Mouse (Mus musculus) lung, postnatal 0 days (tissue): Measurements from ENCODE around the gene Acsm3. TPM values are rescaled to one million over a fixed set of nuclear protein-coding genes. Genes with fewer than 3 reads are reported as not detected.

Experiments used
- ATAC-seq: fragments of 200-750 bp; cut with Nextera tagmentation; 2 replicates; pipeline ENCODE4 v1.8.0; 2017; ENCODE audit warnings: moderate library complexity
- DNase-seq: peaks from one replicate; pipeline ENCODE4 v3.0.0-alpha.2; 2016; ENCODE audit warnings: low spot score
- H3K27ac ChIP-seq: fragments of 300-500 bp; sonication (generic); 2 replicates; pipeline ENCODE4 v1.5.1; 2014; ENCODE audit warnings: antibody characterized with exemption, mild to moderate bottlenecking, low read length, mixed read lengths
- H3K27me3 ChIP-seq: fragments of 300-500 bp; sonication (generic); replicated peaks from 2 replicates; pipeline ENCODE4 v1.6.1; 2014; ENCODE audit warnings: low read length, mixed read lengths; ENCODE audit not compliant: insufficient read depth
- H3K36me3 ChIP-seq: fragments of 300-500 bp; sonication (generic); 2 replicates; pipeline ENCODE4 v1.6.1; 2014; ENCODE audit warnings: low read length, mixed read lengths; ENCODE audit not compliant: insufficient read depth
- H3K4me1 ChIP-seq: fragments of 300-500 bp; sonication (generic); 2 replicates; pipeline ENCODE4 v1.6.1; 2014; ENCODE audit warnings: antibody characterized with exemption, low read depth, low read length, mixed read lengths; ENCODE audit not compliant: insufficient read depth
- H3K4me2 ChIP-seq: fragments of 300-500 bp; sonication (generic); replicated peaks from 2 replicates; pipeline ENCODE4 v1.6.1; 2014; ENCODE audit warnings: low read depth, mild to moderate bottlenecking, low read length, moderate library complexity, mixed read lengths
- H3K4me3 ChIP-seq: fragments of 300-500 bp; sonication (generic); 2 replicates; pipeline ENCODE4 v1.5.1; 2014; ENCODE audit warnings: low read depth, low read length
- H3K9ac ChIP-seq: fragments of 300-500 bp; sonication (generic); replicated peaks from 2 replicates; pipeline ENCODE4 v1.6.1; 2014; ENCODE audit warnings: low read depth, mild to moderate bottlenecking
- H3K9me3 ChIP-seq: fragments of 300-500 bp; sonication (generic); 2 replicates; pipeline ENCODE4 v1.6.1; 2016; ENCODE audit warnings: low read length, mixed read lengths
- CTCF ChIP-seq: IDR thresholded peaks from 2 replicates; pipeline ENCODE4 v1.5.1; 2016; ENCODE audit warnings: antibody characterized with exemption, mild to moderate bottlenecking
- EP300 ChIP-seq: IDR thresholded peaks from 2 replicates; pipeline ENCODE4 v1.6.1; 2016; ENCODE audit warnings: antibody characterized with exemption, mild to moderate bottlenecking, control low read depth
- WGBS: fragments of 180-500 bp; shearing (Covaris S2); extraction: QIAGEN DNeasy Blood & Tissue Kit; methylation state at CpG from one replicate; pipeline ENCODE4 v1.1.7; 2014; 5-methylcytosine and 5-hydroxymethylcytosine counted together
- polyA plus RNA-seq: library from polyadenylated mRNA; unstranded; fragments of >200 nt; fragmentation: Nextera tagmentation; extraction: Ambion mirVana; gene quantifications from 2 replicates; pipeline ENCODE4 v1.2.1, GENCODE M21; 2015

Acsm3 gene
- polyA plus RNA-seq, 1 experiment from 2014 or later, result not detected

DNA sequence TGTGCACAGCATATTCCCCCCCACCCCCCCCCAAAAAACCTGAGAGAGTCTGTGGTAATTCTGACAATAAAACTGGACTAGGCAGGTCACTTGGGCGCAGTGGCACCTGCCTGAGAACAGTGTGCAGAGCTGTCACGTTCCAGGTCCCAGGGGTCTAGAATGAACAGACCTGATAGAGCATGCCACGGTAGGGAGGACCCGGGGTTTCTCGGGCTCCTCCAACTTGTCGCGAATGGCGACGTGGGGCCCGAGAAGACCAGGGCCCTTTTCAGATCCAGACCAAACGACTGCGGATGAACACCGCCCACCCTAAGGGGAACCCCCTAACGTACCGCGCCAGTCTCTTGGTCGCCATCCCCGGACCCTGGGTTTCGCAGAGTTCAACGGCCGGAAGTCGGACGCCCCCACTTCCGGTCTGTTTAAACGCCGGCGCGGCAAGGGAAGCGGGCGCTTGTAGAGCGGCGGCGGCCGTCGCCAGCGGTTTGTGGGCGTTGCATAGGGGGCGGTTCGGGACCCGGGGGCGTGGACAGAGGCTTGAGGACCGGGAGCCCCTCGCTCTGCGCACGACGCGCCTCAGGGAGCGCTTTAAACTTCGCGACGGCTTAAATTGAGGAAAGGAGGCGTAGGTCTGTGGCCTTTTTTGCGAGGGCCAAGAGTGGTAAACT is 33.0 kb downstream of the Acsm3 start, which contains the start of the genes Rexo5 and Eri2:
Gene Rexo5, plus strand, starts transcription at position 421 of the 665 bp plus-strand sequence.
Gene Eri2, minus strand, starts transcription at position 473 of the 665 bp plus-strand sequence.
- DNase-seq (peak; percentile 92), ATAC-seq (peak; percentile 99)
- Histone ChIP-seq H3K27ac (peak within 1 kb of the TSS; percentile 68), H3K4me3 (peak within 1 kb of the TSS; percentile 73), H3K4me1 (no peaks in the 10 kb centered on the region), H3K27me3 (no peaks in the 10 kb centered on the region), H3K4me2 (peak within 1 kb of the TSS; percentile 91), H3K9me3 (no peaks in the 10 kb centered on the region), H3K36me3 (no peaks in the 10 kb centered on the region), H3K9ac (peak within 1 kb of the TSS; percentile 53)
- WGBS, result 1% methylated on average over 53 of the region's 53 CpGs
- TF ChIP-seq CTCF, result no peak
- TF ChIP-seq EP300, result no peak

DNA sequence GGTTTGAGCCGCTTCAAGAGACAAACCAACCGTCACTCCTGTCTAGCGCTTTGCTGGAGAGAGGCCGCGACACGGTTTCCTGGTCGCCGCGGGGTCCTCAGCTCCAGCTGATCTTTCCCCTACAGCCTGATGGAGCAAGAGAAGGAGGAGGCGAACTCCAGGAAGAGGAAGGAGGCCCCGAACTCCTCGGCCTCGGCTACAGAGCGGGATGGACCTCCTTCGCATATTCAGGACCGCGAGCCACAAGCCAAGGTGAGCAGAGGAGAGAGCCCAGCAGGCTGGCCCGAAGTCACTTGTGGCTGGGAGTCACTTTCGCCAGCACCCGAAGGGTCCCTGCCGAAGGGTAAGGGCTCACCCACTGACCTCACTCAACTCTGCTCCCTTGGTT is 33.5 kb downstream of the Acsm3 start:
- H3K4me3 ChIP-seq, result peak overlapping the region; percentile 73
- no peaks in the 10 kb centered on the region for H3K36me3 ChIP-seq
- DNase-seq, result no peak
- peak overlapping the region; percentile 68 for H3K27ac ChIP-seq
- 0% methylated on average over 21 of the region's 21 CpGs for WGBS
- TF ChIP-seq EP300 (no peak), CTCF (no peak)
- peak overlapping the region; percentile 53 for H3K9ac ChIP-seq
- H3K4me2 ChIP-seq, result peak overlapping the region; percentile 91
- no peaks in the 10 kb centered on the region for H3K4me1 ChIP-seq
- peak; percentile 68; the same call in 1 of the 2 replicates for ATAC-seq
- H3K27me3 ChIP-seq, result no peaks in the 10 kb centered on the region
- H3K9me3 ChIP-seq, result no peaks in the 10 kb centered on the region

DNA sequence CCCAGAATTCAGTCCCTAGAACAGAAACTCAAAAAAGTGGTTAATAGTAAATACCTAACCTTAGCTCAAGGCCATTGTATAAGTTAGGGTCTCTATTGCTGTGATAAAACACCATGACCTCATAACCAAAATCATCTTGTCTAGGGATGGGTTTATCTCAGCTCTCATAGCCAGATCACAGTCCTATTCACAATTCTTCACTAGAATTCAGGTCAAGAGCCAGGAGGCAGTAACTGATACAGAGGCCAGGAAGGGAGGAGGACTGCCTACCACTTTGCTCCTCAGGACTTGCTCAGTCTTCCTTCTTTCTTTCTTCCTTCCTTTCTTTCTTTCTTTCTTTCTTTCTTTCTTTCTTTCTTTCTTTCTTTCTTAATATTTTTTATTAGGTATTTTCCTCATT is 34.6 kb downstream of the Acsm3 start:
- TF ChIP-seq CTCF, result no peak
- no peak for TF ChIP-seq EP300
- Histone ChIP-seq H3K36me3 (no peaks in the 10 kb centered on the region), H3K9ac (no peak overlapping the region), H3K4me1 (no peaks in the 10 kb centered on the region), H3K4me3 (no peak overlapping the region), H3K9me3 (no peaks in the 10 kb centered on the region), H3K27me3 (no peaks in the 10 kb centered on the region), H3K27ac (no peak overlapping the region), H3K4me2 (peak overlapping the region; percentile 27)
- DNase-seq, result no peak
- no peak for ATAC-seq

DNA sequence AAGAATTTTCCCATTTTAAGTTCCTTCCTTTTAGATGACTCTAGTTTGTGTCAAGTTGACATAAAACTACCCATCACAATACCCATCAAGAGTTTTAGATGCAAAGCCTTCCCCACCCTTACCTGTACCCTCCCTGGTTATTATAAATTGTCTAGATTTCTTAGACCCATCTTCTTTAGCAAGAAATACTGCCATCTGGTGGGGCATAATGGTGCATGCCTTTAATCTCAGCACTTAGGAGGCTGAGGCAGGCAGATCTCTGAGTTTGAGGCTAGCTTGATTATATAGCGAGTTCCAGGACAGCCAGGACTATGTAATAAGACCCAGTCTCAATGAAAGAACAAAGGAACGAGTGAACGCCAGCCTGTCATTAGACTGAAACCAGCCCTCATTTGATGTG is 39.8 kb downstream of the Acsm3 start:
- Histone ChIP-seq H3K27ac (no peak overlapping the region), H3K4me1 (no peaks in the 10 kb centered on the region), H3K9me3 (no peaks in the 10 kb centered on the region), H3K4me2 (no peak overlapping the region), H3K27me3 (no peaks in the 10 kb centered on the region), H3K9ac (no peak overlapping the region), H3K36me3 (no peaks in the 10 kb centered on the region), H3K4me3 (no peak overlapping the region)
- ATAC-seq (no peak), DNase-seq (no peak)
- WGBS, result 90% methylated on average over 3 of the region's 3 CpGs
- TF ChIP-seq EP300, result no peak
- TF ChIP-seq CTCF, result peak; percentile 42

DNA sequence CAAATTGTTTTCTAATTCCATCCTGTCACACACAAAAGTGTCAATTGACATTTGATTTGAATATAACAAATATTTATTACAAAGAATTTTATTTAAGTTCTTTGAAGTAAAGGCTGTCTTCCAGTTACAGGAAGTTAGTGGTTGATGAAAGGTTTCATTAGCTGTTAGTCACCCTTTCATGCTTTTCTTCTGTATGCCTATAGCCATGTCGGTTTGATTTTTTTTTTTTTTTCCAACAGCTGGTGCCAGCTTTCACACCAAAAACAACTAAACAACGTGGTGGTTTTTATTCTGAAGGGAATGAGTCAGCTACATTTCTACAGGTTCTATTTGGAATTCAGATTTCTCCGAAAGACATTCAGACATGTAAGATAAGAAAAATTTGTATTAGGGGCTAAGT is 40.3 kb downstream of the Acsm3 start:
- no peak overlapping the region for H3K9ac ChIP-seq
- WGBS, result 72% methylated on average over 3 of the region's 3 CpGs
- no peaks in the 10 kb centered on the region for H3K27me3 ChIP-seq
- H3K27ac ChIP-seq, result no peak overlapping the region
- no peak overlapping the region for H3K4me3 ChIP-seq
- no peaks in the 10 kb centered on the region for H3K9me3 ChIP-seq
- DNase-seq (no peak), ATAC-seq (no peak)
- no peak overlapping the region for H3K4me2 ChIP-seq
- H3K4me1 ChIP-seq, result no peaks in the 10 kb centered on the region
- no peak for TF ChIP-seq EP300
- TF ChIP-seq CTCF, result no peak
- no peaks in the 10 kb centered on the region for H3K36me3 ChIP-seq

DNA sequence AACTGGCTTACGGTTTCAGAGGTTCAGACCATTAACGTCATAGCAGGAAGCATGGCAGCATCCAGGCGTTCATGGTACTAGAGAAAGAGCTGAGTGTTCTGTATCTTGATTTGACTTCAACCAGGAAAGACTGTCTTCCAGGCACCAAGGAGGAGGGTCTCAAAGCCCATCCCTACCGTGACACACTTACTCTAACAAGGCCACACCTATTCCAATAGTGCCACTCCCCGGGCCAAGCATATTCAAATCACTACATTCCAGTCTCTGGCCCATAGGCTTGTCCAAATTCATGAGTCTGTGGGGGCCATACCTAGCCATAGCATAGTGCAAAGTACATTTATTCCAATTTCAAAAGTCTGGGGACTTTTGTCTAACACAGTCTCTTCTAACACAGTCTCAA is 46.7 kb downstream of the Acsm3 start:
- no peaks in the 10 kb centered on the region for H3K36me3 ChIP-seq
- TF ChIP-seq EP300 (no peak), CTCF (no peak)
- H3K9ac ChIP-seq, result no peak overlapping the region
- WGBS, result 90% methylated on average over 5 of the region's 5 CpGs
- no peaks in the 10 kb centered on the region for H3K27me3 ChIP-seq
- ATAC-seq (no peak), DNase-seq (no peak)
- H3K4me3 ChIP-seq, result no peak overlapping the region
- no peaks in the 10 kb centered on the region for H3K4me1 ChIP-seq
- H3K27ac ChIP-seq, result no peak overlapping the region
- no peaks in the 10 kb centered on the region for H3K9me3 ChIP-seq
- no peak overlapping the region for H3K4me2 ChIP-seq
